Comparison of ENCODE assay signal across 23 mouse cellular contexts in genomic region chr4:46718624-46719023, GRCm38 (mm10).
"Had no signal": no experiment of that assay in that cellular context is flagged by ENCODE, and none has a peak within 500 bp of the region (broad histone marks: within the 10 kb centered on the region; RNA-seq: fewer than 3 reads in every experiment).

No protein-coding gene starts in this region.

- H3K27me3 ChIP-seq: hindbrain, embryonic 15.5 days had no signal

- H3K9ac ChIP-seq: heart, embryonic 13.5 days; heart, embryonic 15.5 days; hindbrain, embryonic 13.5 days; hindbrain, embryonic 15.5 days; limb, embryonic 12.5 days; liver, embryonic 12.5 days had no signal

- H3K9me3 ChIP-seq: heart, embryonic 13.5 days; heart, embryonic 15.5 days; hindbrain, embryonic 13.5 days; hindbrain, embryonic 15.5 days; limb, embryonic 12.5 days; liver, embryonic 12.5 days had no signal

- H3K4me3 ChIP-seq: heart, adult 2 months; heart, embryonic 13.5 days; heart, embryonic 15.5 days; hindbrain, embryonic 13.5 days; hindbrain, embryonic 15.5 days; limb, embryonic 12.5 days; liver, embryonic 12.5 days had no signal

- H3K27ac ChIP-seq: heart, adult 2 months; heart, embryonic 13.5 days; heart, embryonic 15.5 days; hindbrain, embryonic 13.5 days; hindbrain, embryonic 15.5 days; hindbrain, postnatal 0 days; kidney, postnatal 0 days; limb, embryonic 12.5 days; liver, embryonic 12.5 days had no signal

- DNase-seq: gastrocnemius, postnatal 14 days; gastrocnemius, postnatal 36 days; heart, adult 11 months; heart, adult 2 months; heart, postnatal 14 days; heart, postnatal 36 days; kidney, adult 11 months; kidney, adult 8-10 months; kidney, postnatal 14 days; kidney, postnatal 36 days; layer of hippocampus, adult 9-11 months; layer of hippocampus, postnatal 36 days; left cerebral cortex, postnatal 4 days had no signal

- H3K4me1 ChIP-seq: hindbrain, embryonic 15.5 days had no signal

- ATAC-seq: hindbrain, postnatal 0 days; intestine, embryonic 16.5 days; liver, embryonic 12.5 days had no signal

- H3K4me2 ChIP-seq: heart, embryonic 11.5 days; heart, embryonic 13.5 days; heart, embryonic 15.5 days; hindbrain, embryonic 13.5 days; hindbrain, embryonic 15.5 days; limb, embryonic 12.5 days; liver, embryonic 12.5 days had no signal

- H3K36me3 ChIP-seq: heart, embryonic 13.5 days; heart, embryonic 15.5 days; limb, embryonic 12.5 days; liver, embryonic 12.5 days had no signal
